Mouse (Mus musculus) cerebellum, postnatal 36 days (tissue): ENCODE measurements around the gene Rcbtb2.

Experiments
- DNase-seq, 2 experiments: peaks; one replicate each; pipeline ENCODE4 v3.0.0; 2021 to 2022; ENCODE audit warnings: mixed read lengths in 2 of 2

Rcbtb2 gene

DNA sequence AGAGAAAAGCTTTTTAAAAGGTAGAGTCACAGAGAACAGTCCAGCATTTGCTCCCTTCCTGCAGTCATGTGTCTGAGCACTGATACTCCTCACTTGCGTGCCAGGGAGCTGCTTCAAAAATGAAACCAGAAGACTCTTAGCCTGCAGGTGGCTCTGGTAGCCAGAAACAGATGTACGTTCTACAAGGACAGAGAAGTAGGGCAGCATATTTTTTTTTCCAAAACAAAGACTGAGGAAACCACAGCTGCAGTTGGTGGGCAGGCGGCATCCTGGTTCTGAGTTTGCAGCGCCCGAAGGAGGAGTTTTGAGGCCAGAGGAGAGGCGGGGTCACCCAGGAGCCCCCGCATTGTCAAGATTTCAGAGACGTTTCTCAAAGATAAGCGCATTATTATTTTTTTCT lies 5.9 kb upstream of the Rcbtb2 start:
- no peak for DNase-seq

DNA sequence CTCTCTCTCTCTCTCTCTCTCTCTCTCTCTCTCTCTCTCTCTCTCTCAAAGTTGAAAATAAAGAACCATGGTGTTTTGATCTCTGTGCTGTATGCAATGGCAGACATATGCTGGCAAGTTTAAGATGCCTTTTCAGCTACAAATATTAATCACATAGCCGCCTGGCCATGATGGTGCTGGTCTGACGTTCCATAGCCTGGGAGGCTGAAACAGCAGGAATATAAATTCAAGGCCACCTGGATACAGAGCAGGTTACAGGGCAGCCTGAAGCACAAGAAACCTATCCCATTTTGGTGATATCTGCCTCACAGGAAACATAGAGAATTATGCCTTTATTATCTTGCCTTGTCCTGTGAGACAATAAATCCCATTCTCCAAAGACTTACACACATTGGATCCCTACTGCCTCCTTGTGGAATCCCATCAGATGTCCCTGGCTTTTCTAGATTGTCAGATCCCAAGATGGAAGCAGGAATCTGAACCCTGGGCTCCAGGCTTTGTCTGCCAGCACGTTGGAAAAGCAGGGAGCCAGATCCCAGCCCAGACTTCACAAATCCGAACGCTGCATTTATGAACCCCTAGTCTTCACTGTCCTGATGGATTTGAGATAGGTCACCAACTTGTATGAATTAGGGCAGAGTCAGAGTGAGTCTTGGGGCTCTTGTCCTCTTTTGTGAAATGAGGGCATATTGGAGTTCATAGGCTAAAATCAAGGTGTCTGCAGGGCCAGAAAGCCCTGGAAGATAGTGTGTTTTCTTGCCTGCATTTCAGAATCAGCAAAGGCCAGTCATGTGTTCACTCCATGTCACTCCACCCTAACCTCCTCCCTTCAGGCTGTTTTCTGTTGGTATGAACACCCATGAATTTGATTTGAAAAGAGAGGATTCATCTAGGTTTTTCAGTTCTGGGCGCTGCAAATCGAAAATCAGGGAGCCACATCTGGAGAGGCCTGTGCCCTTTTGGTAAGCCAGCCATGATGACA lies 5.1 kb upstream of the Rcbtb2 start:
- no peak for DNase-seq

DNA sequence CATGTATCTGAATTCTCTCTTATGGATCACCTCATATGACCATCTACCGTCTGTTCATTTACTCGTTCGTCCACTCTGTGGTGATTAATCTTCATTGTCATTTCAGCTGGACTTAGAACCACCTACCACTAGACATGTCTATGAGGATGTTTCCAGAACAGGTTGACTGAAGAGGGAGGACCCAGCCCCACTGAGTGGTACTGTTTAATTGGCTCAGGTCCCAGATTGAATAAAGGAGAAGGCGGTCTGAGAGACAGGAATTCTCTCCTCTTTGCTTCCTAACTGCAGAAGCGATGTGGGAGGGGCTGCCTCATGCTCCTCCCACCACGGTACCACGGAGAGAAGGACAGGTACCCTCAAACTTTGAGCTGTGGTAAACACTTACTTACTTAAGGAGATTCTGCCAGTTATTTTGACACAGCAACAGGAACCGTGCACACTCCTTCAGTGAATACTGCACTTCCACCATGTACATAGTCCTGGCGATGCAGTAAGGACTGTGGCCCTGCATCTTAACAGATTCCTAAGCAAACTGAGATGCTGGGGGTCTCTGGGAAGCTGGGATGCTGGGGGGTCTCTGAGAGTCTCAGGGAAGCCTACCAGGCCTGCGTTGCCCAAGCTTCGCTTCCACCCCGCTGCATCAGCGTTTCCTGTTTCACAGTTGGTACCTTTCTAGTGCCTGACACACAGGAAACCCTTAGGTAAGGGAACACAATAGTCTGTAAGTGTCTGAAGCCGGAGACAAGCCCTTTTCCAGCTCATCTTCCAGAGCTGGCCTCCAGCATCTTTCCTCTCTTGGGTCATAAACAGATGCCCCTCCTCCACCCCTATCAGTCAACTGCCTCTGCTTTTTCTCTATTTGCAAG lies 4.1 kb upstream of the Rcbtb2 start:
- DNase-seq, result no peak

DNA sequence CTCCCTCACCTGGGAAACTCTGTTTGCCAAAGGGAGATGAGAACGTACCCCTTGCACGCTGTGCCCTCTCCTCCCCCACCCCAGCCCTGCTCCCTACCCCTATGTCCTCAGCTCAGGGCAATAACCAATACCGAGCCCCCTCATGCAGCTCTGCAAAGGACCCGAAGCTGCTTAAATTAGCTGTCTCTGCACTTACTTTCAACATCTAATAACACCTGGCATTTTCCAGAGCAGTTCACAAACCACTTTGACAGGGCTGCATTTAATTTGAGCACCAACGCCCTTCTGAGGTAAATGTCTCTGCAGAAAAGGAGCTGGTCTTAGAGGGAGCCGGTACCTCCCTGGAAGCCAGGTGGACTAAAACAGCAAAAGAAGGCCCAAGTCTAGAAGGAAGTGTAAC lies 3.4 kb upstream of the Rcbtb2 start:
- no peak for DNase-seq

DNA sequence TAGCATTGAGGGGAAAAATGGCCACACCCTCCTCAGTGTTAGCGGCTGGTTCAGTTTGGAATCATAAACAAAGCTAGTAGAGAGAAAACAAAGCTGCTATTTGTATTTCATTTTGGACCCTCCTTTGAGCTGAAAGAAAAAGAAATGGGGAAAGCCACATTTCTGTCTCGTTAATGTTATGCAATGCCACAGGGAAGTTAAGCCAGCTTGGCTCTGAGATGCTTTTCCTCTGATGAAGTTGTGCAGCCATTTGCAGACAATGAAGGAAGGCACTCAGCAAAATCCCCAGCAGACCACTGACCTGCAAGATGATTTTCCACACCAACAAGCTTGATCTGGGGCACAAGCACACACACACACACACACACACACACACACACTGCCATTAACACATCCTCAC lies 2.9 kb upstream of the Rcbtb2 start:
- DNase-seq, result no peak

DNA sequence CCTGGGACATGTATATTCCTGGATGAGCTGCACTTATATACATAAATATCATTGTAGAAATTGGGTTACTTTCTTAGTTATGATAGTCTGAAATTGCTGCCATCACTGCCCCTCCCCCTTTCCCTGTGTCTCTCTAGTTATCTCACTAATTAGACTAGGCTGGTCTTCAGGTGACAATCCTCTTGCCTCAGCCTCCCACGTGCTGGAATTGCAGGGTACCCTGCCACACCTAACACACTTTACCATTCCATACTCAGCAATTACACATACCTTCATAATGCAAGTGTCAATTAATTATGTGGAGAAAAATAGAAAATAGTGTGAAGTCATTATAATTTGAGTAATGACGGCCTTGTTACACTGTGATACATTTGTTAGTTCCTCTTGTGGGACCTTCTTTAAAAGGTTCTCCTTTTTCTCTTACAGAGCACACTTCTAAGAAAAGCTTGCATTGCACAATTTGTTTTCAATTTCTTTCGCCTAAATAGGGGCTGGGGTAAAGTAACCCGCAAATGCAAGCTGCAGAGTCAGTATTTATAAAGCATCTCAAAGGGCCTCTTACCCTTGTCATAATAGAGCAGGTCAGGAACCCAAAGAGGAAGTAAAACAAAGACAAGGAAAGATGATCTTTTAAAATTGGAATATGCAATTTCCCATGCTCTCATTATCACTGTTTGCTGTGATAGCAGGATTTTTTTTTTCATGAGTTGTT lies 470 bp upstream of the Rcbtb2 start:
- no peak for DNase-seq

DNA sequence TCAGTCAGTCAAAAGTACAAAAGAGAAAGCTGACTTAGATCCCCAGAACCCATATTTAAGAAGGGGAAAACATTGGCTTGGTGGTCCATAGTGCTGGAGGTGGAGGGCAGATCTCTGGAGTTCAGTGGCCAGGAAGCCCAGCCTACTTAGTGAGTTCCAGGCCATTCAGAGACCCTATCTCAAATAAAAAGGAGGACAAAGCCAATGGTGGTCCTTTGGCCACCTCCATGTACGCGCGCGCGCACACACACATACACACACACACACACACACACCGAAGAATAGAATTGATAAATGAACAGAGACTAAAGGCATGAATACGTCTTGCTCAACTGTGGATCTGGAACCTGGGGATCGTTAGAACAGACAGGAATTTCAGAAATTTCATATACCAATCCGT lies 544 bp downstream of the Rcbtb2 start:
- DNase-seq, result no peak

DNA sequence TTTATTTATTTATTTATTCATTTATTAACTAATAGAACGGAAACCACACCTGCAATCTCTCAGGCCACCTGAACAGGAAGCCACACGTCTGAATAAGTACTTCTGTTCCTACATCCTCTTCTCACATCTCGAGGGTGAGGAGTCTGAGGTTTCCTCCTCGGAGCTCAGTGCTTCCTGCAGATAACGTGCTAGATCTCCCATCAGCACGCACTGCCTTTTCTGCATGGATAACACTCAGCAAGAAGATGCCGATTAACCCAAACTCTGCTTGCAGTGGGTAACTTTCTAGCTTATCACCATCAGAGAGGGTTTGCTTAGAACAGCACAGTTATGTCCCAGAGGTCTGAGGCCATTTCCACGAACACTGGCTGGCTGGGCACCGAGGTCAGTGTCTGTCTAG lies 949 bp downstream of the Rcbtb2 start:
- no peak for DNase-seq

DNA sequence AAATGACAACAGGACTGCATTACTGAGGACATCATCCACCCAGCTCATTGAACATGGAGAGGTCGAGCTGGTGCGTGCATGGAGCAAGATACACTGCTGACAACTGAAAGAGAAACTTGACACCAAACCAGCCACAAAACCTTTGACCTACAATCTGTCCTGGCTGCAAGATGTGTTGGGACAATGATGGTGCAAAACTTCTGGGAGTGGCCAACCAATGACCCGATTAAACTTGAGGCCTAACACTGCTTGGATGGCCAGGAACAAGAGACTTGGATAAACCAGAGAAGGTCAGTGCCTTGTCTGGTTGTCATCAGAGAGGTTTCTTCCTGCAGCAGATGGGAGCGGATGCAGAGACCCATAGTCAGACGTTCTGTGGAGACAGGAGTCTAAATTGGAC lies 7.7 kb downstream of the Rcbtb2 start:
- no peak for DNase-seq

DNA sequence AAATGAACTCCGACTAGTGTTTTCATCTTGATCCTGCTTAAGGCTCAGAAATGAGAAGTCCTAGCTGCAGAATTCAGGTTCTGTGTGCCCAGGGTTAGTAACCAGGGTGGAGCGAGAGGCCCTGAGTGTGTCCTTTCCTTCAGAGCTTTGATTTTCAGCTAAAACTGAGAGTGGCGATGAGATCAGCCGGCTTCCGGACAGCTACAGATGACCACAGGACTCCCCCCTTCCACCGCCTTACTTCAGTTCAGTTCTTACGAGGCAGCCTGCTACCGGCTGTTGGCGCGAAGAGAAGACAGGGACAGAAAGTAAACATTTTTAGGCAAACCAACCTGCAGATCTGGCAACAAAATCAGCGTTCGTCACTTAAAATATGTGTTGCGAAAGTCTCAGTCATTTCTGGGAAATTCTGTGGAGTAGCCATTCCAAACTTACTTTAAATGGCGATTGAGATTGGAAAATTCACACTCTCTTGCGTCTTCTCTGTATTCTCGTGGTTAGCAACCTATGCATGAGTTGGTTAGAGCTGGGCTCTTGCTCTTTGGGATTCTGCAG lies 9.1 kb downstream of the Rcbtb2 start:
- DNase-seq, result no peak

DNA sequence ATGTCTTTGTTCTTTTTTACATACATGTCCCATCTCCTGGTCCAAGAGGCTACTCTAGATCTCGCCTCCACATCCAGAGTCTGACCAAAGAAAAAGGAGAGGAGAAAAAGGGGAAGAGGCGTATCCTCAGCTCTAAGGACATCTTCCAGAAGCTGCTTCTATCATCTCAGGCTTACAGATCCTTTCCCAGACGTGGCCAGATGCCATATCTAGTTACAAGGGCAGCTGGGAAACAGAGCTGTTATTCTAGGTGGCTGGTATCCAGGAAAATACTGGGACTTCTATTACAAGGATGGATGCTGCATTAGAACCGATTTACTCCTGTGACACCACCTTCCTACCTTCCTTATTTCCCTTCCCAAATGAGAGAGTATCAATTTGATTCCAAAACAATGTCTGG lies 9.9 kb downstream of the Rcbtb2 start:
- no peak for DNase-seq

DNA sequence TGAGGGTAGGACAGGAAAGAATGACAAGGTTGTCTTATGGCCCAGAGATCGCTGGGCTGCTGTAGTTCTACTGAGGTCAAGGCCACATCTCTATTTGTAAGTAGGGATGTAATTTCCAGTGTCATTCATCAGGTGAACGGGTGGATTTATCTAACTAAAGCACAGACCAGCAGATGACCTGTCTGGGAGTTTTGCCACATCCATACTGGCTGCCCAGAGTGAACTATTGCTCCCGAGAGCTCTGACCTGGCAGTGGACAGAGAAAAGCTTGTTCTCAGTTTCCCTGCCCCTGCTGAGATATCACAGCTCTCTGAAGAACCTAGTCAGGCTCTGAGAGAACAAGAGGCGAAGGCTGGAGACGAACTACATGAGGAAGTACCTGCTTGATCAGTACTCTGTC lies 14.4 kb downstream of the Rcbtb2 start:
- DNase-seq, result no peak

DNA sequence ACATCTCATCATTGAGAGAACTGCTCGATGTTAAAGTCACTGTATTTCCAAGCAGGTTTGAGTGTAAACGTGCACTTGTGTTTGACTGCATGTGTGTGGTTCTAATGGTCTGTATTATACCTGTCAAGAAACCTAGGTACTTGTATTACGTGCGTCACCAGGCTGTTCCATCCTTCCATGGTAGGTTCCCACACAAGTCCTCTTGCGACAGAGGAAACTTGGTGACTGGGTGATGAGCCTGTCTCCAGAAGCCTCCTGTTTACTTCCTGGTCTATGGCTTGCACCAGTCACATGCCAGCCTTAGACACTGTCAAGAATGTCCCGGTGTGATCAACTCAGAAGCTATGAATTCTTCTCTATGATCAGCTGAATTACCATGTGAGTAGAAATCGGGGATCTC lies 15.6 kb downstream of the Rcbtb2 start:
- no peak for DNase-seq

DNA sequence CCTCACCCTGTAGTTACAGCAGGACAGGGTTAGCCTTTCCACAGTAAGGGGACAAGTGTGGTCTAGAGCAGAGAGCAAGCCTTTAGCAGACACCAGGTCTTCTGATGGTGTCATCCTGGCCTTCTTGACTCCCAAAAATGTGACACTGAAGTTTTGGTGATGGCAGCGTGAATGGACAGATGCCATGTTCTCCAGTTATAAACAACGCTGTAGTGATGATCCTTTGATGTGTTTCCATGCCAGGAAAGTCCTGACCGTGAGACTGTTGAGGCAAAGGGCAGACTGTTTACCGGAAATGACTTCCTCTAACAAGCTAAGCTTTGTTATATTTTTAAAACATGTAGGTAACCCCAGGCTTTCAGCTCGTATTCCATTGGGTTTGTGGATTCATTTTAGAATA lies 17.0 kb downstream of the Rcbtb2 start:
- no peak for DNase-seq

DNA sequence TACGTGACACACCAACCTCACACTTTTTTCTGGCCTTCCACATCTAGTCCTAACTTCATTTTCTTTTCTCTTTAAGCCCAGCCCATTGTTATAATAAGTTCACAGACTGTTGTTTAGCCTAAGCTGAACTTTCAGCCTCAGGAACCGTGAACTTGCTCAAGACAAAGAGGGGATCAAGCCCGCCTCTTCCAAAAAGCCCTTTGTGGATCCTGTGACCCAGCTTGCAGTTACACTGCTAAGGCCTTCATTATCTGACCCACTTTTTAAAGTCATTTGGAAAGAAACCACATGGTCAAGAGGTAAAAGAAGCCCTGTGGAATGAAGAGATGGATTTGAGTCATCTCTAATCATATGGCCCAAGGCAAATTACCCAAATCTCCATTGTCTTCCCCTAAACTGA lies 19.0 kb downstream of the Rcbtb2 start:
- no peak for DNase-seq

DNA sequence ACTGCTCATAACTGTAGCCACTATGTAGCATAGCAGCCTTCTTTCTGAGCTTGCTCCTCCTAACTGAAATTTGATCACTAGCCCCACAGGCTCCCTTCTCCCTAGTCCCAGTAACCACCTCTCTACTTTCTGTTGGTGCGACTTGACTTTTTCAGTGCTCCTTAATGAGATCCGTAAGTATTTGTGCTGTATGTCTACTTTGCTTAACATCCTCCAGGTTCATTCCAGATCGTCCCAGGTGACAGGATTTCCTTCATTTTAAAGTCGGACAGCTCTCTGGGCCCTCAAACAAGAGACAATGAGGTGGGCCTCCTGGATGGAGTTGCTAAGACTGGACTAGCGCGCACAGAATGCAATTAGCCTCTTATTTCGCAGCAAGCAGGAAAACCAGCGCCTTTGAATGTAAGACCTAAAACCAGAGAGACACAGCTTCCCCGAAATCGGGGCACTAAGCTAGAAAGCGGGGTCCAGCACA lies 19.6 kb downstream of the Rcbtb2 start:
- DNase-seq, result no peak

DNA sequence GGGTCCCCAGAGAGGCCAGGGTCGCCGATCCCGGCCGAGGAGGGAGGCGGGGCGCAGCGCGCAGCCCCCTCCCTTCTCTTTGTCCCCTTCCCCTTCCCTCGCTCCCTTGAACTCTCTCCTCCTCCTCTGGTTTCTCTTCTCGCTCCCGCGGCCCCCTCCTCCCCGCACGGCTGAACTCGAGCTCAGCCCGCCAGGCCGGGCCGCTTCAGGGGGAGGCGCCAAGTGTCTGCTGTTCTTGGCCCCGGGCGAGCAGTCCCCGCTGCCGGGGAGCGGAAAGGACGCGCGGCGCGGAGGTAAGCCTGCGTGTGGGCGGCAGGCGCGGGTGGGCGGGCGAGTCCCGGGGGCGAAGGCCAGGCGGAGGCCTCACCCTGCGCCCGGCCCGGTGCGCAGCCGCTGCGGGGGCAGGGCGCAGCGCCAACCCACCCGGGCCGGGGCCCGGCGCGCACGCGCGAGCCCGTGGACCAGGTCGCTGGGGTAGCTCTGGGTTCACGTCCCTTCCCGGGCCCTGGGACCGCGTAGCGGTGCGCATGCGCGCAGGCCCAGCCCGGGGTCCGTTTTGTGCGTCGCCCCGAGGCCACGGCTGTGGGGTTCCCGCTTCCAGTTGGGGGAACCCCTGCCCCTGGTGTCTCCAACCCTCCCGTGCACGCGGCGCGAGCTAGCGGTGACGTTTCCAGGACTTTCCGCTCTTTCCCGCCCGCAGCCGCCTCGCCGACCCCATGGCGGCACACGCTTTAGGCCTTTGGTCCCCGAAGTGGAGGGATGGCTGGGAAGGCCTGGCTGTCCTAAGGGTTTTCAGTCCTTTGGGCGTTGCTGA lies 20.3 kb downstream of the Rcbtb2 start:
- peak; percentile 83 to 87 for DNase-seq

DNA sequence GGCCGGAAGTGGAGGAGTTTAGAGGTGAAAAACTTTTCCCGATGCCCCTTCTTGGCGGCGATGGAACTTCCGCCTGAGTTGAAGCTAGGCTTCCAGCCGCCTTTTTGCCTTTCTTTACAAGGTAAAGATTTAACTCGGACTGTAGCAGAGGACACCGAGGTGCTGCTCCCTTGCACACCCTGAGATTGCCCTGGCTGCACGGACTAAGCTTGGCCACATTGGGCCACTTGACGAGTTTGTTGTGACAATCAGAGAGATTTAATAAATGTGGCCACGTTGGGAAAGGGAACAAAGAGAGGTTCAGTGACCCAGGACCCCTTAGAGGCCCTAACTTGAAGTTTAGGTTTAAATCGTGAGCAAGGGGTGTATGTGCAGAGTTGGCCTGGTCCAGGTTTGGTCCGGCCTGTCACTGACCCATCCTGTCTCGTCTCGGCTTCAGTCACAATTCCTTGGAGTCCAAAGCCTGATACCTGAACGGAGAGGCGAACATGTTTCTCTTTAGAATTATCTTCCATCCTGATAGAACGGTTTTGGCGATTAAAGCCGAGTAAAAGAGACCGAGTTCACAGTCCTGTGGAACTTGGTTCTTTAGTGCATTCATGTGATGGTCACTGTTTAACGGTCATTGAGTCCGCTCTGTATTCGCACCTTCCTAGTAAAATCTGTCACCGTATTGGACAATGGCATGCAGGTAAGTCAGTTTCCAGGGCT lies 21.0 kb downstream of the Rcbtb2 start:
- no peak for DNase-seq

DNA sequence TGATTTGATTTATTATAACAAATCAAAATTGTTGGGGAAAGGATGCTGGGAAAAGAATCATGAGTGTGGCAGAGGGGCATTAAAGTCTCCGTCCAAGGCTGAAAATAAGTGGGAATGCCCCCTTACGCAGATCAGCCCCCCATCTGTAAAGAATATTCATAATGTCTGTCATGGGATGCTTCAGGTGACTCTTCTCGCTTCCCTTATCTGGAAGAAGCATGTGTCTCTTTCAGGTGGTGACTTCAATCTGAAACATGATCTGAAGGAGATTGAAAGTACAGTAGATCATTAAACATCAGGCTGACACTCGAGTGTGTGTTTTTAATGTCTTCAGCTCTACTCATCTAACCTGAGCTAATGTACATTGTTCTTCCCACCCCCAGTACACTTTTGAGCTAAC lies 22.7 kb downstream of the Rcbtb2 start:
- no peak for DNase-seq

DNA sequence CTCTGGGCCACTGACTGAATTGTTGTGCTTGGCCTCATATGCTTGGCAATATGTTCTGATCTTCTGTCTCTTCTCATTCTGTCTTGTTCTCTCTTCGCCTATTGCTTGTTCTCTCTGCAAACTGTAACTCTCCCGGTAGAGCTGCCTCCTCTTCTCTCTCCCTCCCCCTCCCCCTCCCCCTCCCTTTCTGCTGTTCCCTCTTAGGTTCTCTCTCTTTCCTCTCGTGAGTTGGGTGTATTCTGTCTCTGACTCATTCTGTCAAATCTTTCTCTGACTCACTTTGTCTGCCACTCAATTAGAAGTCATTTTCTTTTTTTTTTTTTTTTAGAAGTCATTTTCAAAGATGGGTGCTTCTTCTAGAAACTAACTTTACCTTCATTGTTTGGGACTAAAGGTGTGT lies 23.9 kb downstream of the Rcbtb2 start:
- no peak for DNase-seq

DNA sequence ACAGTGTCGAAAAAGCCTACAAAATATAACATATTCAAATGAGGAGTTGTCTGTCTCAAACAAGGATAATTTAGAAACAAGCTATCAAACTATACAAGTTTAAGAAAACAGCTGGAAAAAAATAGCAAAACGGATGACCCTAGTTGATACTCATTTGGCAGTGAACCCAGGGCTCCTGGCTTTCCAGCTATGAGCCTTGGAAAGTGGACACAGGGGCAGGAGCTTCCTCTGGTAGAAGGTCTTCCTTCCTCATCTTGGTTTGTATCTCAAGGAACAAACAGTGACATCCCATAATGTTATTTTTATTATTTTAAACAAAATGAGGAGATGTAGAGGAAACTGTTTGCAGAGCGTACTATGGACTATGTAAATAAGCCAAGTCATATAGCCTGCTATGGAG lies 25.3 kb downstream of the Rcbtb2 start:
- DNase-seq, result no peak
